Mouse (Mus musculus) adrenal gland, postnatal 25 days (tissue): ENCODE results near the gene Ammecr1. TPM values are rescaled to one million over a fixed set of nuclear protein-coding genes. Genes with fewer than 3 reads are reported as not detected.

ENCODE experiments used
- DNase-seq: peaks from one replicate; pipeline ENCODE4 v3.0.0; 2021; ENCODE audit warnings: mixed read lengths
- long read RNA-seq: library from polyadenylated mRNA; stranded (forward); transcript quantifications from one replicate; pipeline ENCODE4 v2.0.0, GENCODE M21; 2021
- total RNA-seq: library from RNA; stranded (reverse); gene quantifications from 2 replicates; pipeline ENCODE4 v1.2.3, GENCODE M21; 2021

Gene Ammecr1
- total RNA-seq: 10.7 and 12.0 TPM in 2 replicates
- long read RNA-seq, full-length matches to known transcripts: 7 of 12 reads
- long read RNA-seq, partial matches to known transcripts: 1 of 12 reads
- long read RNA-seq, other reads (novel, unspliced or antisense): 4 of 12 reads

DNA sequence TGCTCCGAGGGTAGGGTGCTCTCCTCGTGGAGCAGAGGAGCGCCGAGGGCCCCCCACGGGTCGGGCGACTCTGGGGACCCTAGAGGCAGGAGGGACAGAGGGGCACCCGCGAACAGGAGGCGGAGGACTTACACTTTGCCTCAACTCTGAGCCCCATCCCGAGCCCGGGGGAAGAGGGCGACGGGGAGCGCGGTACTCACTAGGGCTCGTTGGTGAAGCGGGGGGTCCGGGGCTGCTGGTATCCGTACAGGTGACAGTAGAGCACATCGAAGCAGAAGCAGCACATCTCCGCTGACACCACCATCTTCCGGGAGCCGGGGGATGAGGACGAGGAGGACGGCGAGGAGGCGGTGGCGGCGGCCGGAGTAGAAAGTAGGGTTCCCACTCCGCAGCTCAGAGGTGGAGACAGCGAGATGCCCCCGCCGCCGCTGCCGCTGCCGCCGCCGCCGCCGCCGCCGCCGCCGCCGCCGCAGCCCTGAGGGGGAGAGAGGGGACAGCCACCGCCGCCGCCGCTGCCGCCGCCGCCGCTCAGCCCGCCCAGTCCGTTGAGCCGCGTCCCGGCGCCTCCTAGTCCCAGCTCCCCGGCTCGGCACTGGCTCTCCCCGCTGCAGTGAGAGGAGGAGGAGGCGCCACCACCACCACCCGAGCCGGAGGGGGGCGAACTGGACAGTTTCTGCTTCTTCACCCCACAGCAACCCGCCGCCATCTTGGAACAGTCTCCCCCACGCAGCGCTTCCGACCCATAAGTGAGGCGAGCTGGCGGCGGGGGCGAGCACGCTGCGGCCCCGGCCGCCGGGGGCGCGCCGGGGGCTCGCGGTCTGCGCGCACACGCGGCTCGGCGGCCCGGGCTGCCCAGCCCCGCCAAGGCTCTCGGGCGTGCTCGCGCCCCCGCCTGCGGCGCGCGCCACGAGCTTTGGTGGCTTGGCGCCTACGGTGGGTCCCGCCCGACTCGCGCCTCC lies at the start of gene Ammecr1:
TSS of gene Ammecr1 (minus strand) at position 721 of the 959 bp plus-strand sequence.
- DNase-seq: peak; percentile 76

DNA sequence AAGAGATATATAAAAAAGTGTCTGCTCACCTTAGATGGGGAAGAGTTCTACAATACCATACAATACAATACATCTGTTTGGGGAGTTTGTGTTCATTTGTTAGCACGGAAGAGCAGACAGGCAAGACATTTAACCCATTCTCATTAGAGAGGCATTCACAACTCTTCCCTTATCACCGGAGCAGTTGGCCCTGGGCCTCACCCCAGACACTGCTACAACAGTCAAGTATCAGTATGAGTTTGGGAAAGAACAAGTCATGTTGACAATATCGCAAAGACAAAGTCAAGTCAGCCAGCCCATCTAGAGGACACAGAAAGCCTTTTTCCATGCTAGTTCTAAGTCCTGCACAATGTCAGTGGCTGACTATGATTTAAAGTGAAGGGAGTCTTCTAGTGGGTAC lies 47.6 kb upstream of the Ammecr1 start:
- no peak for DNase-seq

- DNase-seq: no peak
These were observed 45.8 kb upstream of the Ammecr1 start for GRCm38 (mm10) chrX:143012334-143012733.

- DNase-seq: no peak
These were observed 45.3 kb upstream of the Ammecr1 start for GRCm38 (mm10) chrX:143011865-143012264.

DNA sequence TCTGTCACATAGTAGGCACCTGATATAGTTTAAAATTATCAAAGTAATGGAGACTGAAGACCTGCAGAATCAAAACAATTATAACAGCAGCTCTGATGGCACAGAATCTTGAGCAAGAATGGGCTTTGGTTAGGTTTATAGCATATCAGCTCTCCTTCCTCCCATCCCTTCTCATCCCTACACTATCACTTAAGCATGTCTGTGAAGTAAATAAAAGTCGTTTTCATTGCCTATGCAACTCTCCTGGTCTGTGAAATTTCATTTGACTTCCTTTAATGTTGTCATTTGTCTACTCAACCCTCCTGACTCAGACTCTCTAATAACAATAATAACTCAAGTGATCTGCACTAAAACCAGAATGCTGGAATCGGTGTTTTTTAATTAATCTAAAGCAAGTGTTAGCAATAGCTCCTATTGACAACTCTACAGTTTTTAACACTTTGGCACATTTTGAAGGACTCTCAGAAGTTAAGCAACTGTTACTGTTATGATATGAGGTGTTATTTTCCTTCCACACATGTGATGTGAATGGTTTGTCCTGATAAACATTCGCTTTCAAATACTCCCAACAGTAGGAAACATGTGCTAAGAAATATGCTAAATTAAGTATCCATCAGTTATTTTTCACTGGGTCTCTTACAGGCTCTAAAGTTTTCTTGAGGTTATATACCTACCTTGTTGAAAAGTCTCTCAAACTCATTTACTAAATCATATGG lies 37.8 kb upstream of the Ammecr1 start:
- no peak for DNase-seq

DNA sequence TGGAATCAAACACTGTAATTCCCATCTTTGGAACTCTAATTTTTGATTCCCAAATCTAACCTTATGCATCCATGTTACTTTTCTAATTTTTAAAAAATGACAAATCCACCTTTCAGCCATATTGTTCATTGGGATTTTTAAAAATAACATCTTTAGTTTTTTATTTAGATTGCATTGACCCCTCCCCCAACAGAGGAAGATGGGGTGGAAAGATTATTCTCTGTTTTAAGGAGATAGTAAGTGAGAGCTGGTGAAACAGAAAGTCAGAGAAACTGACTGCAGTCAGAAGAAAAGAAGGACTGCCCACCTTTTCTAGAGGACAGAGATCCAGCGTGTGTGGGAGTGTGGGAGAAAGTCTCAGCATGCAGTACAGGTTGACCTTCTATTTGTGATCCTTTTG lies 30.7 kb upstream of the Ammecr1 start:
- no peak for DNase-seq

DNA sequence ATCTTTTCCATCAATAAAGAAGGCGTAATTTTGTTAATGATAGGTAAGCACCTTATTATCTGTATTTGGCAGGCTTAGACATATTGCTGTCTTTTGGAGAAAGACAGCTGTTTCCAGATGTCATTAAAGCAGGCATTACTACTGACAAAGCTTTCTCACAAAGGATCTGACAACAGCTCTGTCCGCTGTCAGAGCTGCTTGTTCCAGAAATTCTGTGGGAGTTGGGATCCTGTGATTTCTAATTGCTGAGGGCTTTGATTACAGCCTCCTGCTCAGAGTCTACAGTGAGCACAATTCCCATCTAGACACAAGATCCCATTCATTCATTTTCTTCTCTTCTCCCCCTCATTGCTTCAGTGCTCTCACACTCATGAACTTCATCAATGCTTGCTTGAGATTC lies 28.0 kb upstream of the Ammecr1 start:
- DNase-seq: no peak

GRCm38 (mm10) chrX:142984170-142984569 lies 17.6 kb upstream of the Ammecr1 start:
- no peak for DNase-seq

GRCm38 (mm10) chrX:142983638-142984037 lies 17.1 kb upstream of the Ammecr1 start:
- DNase-seq: no peak

DNA sequence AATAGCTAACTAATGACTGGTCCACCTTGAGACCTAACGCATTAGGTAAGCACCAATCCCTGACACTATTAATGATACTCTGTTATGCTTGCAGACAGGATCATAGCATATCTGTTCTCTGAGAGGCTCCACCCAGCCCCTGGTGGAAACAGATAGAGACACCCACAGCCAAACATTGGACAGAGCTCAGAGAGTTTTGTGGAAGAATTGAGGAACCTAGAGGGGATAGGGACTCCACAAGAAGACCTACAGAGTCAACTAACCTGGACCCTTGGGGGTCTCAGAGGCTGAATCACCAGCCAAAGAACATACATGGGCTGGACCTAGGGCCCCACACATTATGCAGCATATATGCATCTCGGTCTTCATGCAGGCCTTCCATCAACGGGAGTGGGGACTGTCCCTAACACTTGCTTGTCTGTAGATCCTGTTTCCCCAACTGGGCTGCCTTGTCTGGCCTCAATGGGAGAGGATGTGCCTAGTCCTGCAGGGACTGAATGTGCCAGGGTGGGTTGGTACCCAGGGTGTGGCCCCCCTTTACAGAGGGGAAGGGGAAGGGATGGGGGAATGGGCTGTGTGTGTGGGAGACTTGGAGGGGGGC lies 15.1 kb upstream of the Ammecr1 start:
- DNase-seq: no peak

DNA sequence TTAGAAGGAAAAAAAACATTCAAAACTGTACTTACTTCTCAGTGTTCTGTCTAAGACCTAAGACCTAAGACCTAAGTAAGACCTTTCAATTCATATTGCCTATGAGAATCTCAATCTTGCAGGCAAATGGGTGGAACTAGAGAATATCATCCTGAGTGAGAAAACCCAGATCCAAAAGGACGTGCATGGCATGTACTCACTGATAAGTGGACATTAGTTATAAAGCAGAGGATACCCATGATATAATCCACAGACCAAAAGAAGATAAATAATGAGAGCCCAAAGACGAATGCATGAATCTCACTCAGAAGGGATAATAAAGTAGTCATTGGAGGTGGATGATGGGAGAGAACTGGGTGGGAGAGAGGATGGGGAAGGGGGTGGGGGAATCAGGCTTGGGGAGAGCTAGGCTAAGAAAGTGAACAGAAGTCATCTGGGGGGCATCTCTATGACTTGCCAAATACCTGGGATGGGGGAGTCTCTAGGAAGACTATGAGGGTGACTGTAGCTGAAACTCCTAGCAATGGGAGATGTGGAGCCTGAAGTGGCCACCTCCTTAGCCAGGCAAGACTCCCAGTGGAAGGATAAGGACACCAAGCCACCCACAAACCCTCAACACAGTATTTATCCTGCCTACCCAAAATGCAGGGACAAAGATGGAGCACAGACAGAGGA lies 14.5 kb upstream of the Ammecr1 start:
- DNase-seq: no peak

DNA sequence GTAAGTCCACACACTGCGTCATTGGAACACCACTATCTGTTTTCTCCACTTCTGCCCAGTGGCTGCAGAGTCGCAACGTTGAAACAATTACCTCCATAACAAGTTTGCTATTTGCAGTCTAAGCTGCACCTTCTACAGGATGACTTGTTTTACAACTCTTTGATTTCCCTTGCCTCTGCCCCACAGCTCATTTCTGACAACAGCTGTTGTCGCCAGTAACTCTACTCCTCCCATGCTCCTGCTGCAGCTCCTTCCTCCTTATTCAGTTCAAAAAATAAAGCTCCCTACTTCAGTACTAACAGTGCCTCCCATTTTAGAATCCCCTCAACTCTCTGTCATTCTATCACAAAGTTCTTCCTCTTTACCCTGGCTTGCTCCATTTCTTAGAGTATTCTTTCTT lies 12.7 kb upstream of the Ammecr1 start:
- no peak for DNase-seq

DNA sequence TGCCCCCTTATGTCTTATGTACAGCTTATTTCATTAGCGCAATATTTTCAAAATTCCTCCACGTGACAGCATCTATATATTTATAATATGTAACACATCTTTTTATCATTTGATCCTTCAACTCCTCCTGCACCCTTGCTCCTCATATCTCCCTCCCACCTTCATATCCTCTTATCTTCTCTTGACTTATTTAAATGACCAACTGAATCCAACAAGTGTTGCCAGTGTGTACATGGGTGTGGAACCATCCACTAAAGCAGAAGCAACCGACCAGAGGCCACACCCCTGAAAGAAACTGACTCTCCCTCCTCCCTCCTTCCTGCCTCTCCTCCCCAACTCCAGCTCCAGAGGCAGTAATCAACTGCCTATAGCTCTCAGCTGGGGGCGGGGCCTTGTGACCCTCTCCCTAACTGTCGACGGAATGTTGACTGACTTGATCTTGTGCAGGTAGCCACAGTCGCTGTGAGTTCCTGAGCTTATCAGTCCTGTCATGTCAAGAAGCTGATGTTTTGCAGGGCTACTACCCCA lies 6.0 kb upstream of the Ammecr1 start:
- no peak for DNase-seq

DNA sequence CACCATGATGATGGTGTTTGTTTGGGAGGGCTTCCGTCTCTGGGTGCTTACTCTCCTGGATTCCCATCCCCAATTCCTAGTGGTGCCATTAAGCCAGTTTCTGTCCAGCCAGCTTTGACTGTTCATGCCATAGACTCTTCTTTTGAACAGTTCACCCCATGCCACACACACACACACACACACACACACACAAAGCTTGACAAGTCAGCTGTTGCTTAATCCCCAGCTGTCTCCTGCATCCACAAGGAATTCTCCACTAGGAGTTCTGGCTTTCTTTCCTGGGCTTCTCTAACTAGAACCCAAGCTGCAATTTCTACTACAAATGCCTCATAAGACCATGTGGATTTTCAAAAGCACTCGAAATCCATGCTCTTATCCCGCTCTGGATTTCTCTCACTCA lies 5.2 kb upstream of the Ammecr1 start:
- DNase-seq: no peak

- no peak for DNase-seq
These were observed 539 bp upstream of the Ammecr1 start for GRCm38 (mm10) chrX:142967067-142967466.

DNA sequence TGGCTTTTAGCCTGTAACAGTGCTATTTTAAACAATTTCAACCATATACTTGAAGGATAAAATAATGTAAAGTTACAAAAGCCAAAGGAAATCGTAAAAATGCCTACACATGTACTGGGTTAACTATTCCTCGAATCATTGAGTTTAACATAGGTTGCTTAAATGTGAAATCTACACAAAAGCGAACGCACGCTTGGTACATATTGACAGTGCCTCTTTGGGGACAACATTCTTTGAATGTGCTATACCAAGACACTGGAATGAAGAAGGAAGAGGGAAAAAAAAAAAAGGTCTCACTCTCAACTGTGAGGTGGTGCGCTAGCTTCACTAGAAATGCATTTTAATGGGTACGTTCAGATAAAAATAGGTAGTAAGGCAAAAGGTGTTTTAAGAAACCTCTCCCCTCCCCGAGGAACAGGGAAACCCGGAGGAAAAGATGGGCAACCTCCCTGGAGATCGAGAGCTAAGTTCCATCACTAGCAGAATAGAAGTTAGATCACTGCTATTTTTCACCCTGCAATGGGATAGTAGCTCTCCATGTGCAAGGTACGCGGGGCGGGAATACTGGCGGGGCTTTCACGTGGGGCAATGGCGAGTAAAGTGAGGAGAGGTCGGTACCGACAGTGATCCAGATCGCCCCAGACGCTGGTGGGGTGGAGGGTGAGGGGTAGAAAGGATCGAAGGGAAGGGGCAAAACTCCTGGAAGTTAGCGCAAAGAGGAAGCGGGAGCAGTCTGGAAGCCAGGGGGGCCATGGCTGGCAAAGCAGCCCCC lies 1.1 kb downstream of the Ammecr1 start:
- DNase-seq: peak; percentile 3

- DNase-seq: no peak
These were observed 6.1 kb downstream of the Ammecr1 start for GRCm38 (mm10) chrX:142960434-142960833.

- no peak for DNase-seq
These were observed 6.7 kb downstream of the Ammecr1 start for GRCm38 (mm10) chrX:142959674-142960307.

DNA sequence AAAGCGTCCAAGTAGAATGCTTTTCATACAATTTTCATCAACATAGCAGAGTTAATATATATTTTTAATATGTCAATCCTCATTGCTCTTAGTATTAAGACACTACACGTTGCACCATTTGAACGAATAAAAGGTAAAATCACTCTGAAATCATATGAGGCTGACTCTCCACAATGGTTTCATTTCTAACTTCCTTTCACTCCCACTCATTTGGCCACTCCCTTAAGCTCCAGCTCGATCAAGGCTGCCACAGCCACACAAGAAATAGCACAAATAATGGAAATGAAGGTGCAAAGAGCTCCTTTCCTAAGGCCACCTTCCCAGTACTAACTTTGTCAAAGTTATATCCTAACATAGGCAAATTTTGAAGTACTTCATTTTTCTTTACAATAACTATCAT lies 38.1 kb downstream of the Ammecr1 start:
- DNase-seq: no peak

- no peak for DNase-seq
These were observed 49.1 kb downstream of the Ammecr1 start for GRCm38 (mm10) chrX:142917394-142917793.

GRCm38 (mm10) chrX:142916719-142917118 lies 49.8 kb downstream of the Ammecr1 start:
- DNase-seq: no peak
